Mouse (Mus musculus) right cerebral cortex, adult 2 months (tissue): ENCODE data around the gene Cnksr1.

Source experiments
- DNase-seq, 2 experiments: peaks; one replicate each; pipeline ENCODE4 v3.0.0; 2021 to 2022; ENCODE audit warnings: low spot score in 2 of 2

Cnksr1 gene

GRCm38 (mm10) chr4:134252911-134253721, 14.9 kb upstream of the Cnksr1 start:
- DNase-seq = no peak

DNA sequence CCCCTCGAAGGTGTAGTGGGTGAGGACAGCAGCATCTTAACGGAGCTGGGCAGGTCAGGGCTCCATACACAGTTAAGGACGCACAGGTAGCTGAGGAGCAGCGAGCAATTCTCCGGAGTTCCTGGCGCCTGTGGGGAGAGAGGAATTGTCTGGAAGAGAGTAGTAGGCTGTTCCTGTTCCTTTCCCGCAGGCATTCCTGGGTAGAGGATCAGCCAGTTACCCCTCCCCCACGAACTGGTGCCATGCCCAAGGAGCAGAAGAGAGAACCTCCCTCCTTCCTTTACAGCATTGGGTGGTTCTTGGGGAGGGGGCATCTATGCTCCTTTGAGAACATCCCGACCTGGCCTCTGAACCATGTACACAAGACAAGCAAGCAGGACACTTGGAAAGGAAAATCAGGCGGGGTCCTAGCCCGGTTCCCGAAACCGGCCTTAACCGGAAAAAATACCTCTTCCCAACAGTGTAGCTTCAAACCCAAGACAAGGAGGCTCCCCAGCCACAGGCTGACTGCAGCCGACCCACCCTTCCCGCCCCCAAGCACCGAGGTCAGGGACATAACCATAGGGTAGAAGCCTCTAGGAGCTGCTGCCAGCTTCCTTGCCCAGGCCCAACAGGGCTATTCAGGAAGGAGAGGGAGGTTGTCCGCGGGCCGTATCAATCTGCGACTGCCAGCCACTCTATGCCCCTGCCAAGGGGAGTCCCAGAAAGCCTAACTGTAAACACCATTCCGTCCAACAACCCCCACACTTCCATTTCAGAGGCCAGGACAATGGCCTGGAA, 14.1 kb upstream of the Cnksr1 start:
- no peak for DNase-seq

- peak; percentile 42 to 52 for DNase-seq
Measured at GRCm38 (mm10) chr4:134251241-134252130, 13.3 kb upstream of the Cnksr1 start.

DNA sequence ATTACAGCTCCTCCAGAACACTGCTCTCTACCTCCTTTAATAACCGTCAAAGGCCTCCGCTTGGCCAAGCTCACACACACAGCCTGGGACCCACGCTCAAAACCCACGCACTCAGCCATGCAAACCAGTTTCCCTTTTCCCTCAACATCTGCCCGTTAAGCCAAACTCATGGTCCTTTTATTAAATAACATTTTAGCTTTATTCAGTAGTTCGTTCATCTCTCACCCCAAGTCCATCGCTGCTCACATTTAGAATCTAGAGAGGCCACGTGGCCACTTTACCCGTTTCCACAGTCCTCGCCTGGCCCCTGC, 12.7 kb upstream of the Cnksr1 start:
- DNase-seq = peak in 1 of 2 experiments; percentile 47

- no peak for DNase-seq
Measured at GRCm38 (mm10) chr4:134250116-134250929, 12.1 kb upstream of the Cnksr1 start.

DNA sequence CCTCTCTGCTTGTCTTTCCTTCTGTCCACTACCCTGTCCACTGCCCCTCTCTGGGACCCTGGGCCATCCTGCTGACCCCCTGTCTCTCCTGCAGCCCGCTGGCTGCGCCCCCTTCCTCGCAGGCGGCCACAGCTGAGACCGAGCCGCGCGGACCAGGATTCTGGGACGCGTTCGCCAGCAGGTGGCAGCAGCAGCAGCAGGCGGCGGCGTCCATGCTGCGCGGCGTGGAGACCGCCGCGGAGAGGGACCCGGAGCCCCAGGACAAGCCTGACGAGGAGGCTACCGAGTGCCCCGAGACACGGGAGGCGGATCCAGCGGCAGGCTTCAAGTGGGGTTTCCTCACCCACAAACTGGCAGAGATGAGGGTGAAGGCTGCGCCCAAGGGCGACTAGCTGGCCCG, 11.5 kb upstream of the Cnksr1 start:
- DNase-seq = peak; percentile 64 to 68

- DNase-seq = no peak
Measured at GRCm38 (mm10) chr4:134246719-134247258, 8.6 kb upstream of the Cnksr1 start, which contains the start of gene Gm30191. Gene Gm30191, plus strand, starts transcription at chr4:134246935.

DNA sequence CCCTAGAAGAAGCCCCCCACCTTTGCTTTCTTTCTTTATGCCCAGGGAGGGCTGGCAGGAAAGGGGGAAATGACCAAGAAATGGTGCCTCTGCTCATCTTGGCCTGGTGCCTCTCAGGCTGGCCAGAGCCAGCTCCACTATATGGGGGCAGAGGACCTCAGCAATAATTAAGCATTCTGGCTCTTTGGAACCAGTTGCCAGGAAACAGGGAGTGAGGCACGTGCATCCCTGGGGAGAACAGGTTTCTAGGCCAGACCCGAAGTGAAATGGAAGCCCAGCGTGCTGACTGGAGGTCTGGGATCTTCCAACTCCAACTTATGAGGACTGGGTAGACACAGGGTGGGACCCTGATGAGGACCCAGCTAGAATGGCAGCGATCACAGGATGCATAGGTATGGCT, 8.1 kb upstream of the Cnksr1 start:
- no peak for DNase-seq

DNA sequence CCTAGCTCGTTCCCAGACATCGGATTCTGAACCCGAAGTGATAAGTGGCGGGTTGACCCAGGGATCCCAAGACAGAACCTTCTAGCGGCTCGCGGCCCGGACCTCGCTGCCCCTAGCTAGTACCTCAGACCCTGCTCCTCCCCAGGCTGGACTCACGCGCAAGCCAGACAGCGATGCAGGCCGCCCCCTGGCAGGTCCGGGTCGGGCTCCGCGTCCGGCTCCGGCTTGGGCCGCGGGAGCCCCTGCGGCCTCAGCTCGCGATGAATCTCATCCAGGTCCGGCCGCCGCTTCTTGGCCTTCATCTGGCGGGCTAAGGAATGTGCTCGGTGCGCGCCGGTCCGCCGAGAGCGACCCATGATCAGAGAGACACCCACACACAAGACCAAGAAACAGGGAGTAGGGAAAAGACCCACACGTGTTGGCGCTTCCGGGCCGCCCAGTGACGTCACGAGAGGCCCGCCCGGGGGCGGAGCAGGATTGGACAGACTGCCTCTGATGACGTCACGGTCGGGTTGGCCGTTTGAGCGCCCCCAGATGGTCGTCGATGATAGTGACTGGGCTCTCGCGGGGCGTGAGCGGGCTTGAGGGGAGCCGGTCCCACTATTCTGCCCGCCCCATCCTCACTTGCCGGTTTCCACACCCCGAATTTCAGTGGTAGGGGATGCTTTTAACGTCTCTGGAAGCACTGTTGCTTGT, 7.1 kb upstream of the Cnksr1 start, which contains the start of gene Zfp593:
Zfp593 (minus strand) TSS at position 445 of the 696 bp plus-strand sequence.
- peak; percentile 96 to 98 for DNase-seq

DNA sequence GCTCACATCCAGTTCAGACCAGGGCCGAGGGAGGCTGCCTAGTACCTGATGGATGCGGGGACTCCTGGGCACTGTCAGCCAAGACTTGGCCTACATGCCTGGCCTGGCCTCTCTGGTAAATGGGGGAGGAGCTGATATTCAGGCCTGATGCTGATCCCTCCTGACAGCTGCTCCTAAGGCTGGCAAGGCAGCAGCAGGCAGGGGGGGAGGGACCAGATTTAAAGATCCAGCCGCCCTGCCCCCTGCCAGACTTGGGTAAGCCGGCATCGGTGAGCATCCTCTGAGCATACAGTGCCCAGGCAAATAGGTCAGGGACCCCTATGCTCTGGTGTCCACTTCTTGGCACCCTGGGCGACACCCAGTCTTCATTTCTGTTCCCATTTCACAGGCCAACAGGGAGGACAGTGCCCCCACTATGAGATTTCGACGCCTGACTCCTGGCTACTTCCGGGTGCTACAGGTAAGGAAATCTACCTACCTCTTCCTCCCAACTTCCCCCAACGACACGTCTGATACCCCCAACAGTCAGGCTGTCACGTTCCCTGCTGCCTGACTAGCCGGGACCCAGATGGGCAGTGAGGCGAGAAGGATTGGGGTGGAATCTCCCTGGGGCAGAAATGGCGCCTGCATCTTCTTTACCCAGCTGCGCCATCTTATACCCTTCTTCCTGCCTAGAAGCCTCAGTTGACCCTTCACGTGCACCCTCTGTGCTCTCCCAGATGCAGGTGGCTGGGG, 5.5 kb upstream of the Cnksr1 start, which contains the start of gene E130218I03Rik:
E130218I03Rik (plus strand) TSS at position 147 of the 735 bp plus-strand sequence.
- no peak for DNase-seq

GRCm38 (mm10) chr4:134238686-134239085, 487 bp upstream of the Cnksr1 start:
- no peak for DNase-seq

DNA sequence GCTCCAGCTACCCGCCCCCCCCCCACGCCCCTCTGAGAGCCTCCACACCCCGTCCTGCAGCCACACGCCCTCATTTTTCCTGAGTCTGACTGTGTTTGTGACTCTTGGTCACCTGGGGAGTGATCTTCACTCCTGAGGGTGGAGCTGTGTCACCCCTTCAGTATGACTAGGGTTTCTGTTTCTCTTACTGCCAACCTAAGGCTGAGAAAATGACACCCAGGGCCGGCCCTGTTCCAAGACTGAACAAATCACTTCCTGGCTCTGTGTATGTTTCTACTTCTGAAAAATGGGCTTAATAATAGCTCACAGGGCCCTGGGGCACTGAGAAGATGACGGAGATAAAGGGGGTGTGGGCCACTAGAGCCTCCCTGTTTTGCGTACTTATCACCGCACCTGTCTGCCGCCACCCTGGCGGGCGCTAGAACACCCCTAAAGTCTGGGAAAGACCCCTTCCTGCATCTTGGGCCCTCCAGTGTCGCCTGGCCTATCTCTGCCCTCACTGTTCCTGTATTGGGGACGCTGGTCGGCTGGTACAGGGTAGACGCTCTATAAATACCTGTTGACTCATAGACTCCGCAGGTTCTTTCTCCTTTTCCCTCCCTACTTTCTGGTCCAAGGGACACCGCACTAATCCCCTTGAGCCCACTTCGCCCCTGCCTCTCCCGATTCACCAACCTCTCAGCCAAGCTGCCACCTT, 469 bp downstream of the Cnksr1 start:
- no peak for DNase-seq

DNA sequence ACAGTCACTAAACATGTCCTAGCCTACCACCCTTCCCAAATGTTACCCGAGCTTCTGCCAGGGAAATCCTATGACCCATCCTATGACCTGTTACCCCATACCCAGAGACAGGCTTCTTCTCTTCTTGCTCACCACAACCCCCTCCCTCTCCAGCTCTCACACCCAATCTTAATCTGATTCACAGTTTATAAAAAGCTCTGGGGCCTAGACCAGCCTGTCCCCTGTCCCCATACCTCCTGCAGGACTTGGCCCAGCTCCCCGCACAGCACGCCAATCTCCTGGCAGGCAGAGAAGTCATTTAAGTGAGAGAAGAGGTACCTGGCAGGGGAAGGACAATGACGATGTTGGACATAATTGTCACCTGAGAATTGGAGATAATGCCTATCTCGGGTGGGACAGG, 3.3 kb downstream of the Cnksr1 start:
- no peak for DNase-seq

GRCm38 (mm10) chr4:134230431-134230830, 7.8 kb downstream of the Cnksr1 start:
- no peak for DNase-seq

DNA sequence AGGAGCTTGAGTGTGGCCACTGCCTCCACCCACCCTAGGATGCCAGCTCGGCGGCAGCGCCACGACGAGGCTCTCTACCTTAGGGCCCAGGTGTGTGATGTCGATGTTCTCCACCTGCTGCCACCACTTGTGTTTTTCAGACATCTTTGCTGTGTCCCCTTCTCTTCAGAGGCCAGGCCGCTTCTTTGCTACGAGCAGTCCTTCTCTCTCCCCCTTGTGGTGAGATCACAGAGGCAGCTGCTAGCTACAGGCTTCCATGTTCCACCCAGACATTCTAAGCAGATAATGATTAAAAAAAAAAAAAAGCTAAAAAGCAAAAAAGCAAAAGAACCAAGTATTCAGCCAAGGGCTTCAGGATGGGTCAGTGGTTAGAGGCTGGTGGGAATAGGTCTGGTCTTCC, 11.0 kb downstream of the Cnksr1 start, which contains the start of gene Catsper4:
Catsper4 (minus strand) TSS at position 190 of the 400 bp plus-strand sequence.
- DNase-seq = no peak

DNA sequence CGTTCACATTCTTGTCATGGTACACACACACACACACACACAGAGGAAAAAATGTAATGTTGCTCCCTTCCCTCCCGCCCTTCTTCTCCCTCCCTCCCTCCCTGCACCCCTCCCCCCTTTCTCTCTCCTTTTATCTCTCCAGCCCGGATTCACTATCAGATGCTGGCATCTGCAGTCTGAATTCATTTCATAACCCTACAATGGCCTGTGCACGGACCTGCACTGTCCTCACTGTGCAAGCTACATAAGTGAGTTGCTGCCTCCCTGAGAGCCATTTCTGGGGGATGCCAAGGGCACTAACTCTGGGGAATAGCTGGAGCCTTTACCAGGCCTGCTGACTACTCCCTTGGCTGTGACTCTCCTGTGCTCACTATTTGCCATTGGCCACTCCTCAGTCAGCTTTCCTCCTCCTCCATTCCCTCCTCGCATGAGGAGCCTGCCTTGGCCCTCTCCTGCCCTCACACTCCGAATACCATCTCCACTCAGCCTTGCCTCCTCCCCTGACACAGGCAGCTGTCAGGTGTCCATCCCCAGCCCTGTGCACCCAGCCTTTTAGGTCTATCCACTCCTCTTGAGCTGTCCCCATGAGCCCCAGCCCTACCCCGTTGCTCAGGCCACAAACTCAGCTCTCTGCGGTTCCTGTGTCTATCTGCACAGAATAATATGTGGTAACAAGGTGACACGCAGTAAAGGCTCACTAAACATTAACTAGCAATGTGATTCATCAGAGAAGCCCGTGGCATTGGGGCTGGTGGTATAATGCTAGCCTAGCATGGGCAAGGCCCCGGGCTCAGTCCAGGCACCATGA, 15.2 kb downstream of the Cnksr1 start:
- DNase-seq = no peak

DNA sequence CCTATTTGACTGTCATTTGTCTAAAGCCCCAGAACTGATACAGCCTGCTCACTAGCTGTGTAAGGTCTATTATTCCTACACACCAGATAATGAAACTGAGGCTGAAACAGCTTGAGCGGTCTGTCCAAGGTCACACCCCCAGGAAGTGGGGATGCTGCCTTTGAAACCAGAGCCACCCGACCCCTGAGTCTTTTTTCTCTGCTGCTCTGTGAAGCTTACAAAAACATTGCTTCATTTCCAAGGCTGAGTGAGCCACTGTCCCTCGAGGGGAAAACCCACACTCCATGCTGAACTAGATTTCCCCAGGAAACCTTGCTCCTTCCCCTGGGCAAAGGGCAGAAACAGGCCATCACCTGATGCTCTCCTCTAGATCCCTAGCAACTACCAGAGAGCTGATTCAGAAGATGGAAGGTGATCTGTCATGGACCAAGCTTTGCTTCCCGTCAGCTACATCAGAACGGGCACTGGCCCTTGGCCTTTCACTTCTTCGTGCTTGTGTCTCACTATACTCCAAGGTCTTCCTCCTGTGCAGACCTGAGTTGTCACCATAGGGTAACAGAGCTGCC, 31.6 kb downstream of the Cnksr1 start:
- no peak for DNase-seq
